Mouse (Mus musculus) limb, embryonic 14.5 days (tissue): ENCODE data around the gene Trim9. TPM values are rescaled to one million over a fixed set of nuclear protein-coding genes. Genes with fewer than 3 reads are reported as not detected.

Experiments used
- ATAC-seq: fragments of 200-750 bp; cut with Nextera tagmentation; 2 replicates; pipeline ENCODE4 v1.8.0; 2017; ENCODE audit warnings: low read depth, moderate number of reproducible peaks, moderate TSS enrichment; ENCODE audit not compliant: low FRiP score
- DNase-seq: peaks from one replicate; pipeline ENCODE4 v3.0.0-alpha.2; 2015; ENCODE audit warnings: low spot score
- H3K27ac ChIP-seq: fragments of 300-500 bp; sonication (generic); replicated peaks from 2 replicates; pipeline ENCODE4 v1.5.1; 2014; ENCODE audit warnings: low read depth, mild to moderate bottlenecking, low read length, moderate library complexity, mixed read lengths
- H3K27me3 ChIP-seq: fragments of 300-500 bp; sonication (generic); 2 replicates; pipeline ENCODE4 v1.6.1; 2014; ENCODE audit warnings: low read length, mixed read lengths; ENCODE audit not compliant: control insufficient read depth, insufficient read depth
- H3K36me3 ChIP-seq: fragments of 300-500 bp; sonication (generic); 2 replicates; pipeline ENCODE4 v1.6.1; 2014; ENCODE audit warnings: mild to moderate bottlenecking, low read length, moderate library complexity, mixed read lengths; ENCODE audit not compliant: control insufficient read depth, insufficient read depth
- H3K4me1 ChIP-seq: fragments of 300-500 bp; sonication (generic); 2 replicates; pipeline ENCODE4 v1.6.1; 2014; ENCODE audit warnings: antibody characterized with exemption, low read length, mixed read lengths; ENCODE audit not compliant: control insufficient read depth, insufficient read depth
- H3K4me2 ChIP-seq: fragments of 300-500 bp; sonication (generic); replicated peaks from 2 replicates; pipeline ENCODE4 v1.6.1; 2014; ENCODE audit warnings: low read depth, mild to moderate bottlenecking, low read length, moderate library complexity; ENCODE audit not compliant: severe bottlenecking
- H3K4me3 ChIP-seq: fragments of 300-500 bp; sonication (generic); replicated peaks from 2 replicates; pipeline ENCODE4 v1.5.1; 2014; ENCODE audit warnings: low read length
- H3K9ac ChIP-seq: fragments of 300-500 bp; sonication (generic); 2 replicates; pipeline ENCODE4 v1.6.1; 2014; ENCODE audit warnings: mild to moderate bottlenecking, low read depth, low read length, moderate library complexity; ENCODE audit not compliant: severe bottlenecking
- H3K9me3 ChIP-seq: fragments of 300-500 bp; sonication (generic); 2 replicates; pipeline ENCODE4 v1.6.1; 2016; ENCODE audit warnings: low read length; ENCODE audit not compliant: control insufficient read depth
- POLR2A ChIP-seq: fragments of 200-500 bp; IDR thresholded peaks from 2 replicates; pipeline ENCODE4 v1.8.0; 2012; ENCODE audit warnings: inconsistent platforms, mild to moderate bottlenecking, moderate library complexity, borderline replicate concordance; ENCODE audit not compliant: insufficient read depth, insufficient read length; ENCODE audit errors: extremely low read depth
- WGBS: fragments of 180-500 bp; shearing (Covaris S2); extraction: QIAGEN DNeasy Blood & Tissue Kit; methylation state at CpG from one replicate; pipeline ENCODE4 v1.1.7; 2014; 5-methylcytosine and 5-hydroxymethylcytosine counted together
- polyA plus RNA-seq, 2 experiments: library from polyadenylated mRNA; depleted of rRNA in 1 of 2; stranded (reverse) in 1 of 2; unstranded in 1 of 2; fragments of >200 nt; fragmentation: Nextera tagmentation in 1 of 2; extraction: Ambion mirVana in 1 of 2; gene quantifications; 2 replicates each; pipeline versions ENCODE4 v1.2.1 to v1.2.3; 2012 to 2014

Gene Trim9
- polyA plus RNA-seq, 2 experiments = 0.95 to 1.0 TPM

DNA sequence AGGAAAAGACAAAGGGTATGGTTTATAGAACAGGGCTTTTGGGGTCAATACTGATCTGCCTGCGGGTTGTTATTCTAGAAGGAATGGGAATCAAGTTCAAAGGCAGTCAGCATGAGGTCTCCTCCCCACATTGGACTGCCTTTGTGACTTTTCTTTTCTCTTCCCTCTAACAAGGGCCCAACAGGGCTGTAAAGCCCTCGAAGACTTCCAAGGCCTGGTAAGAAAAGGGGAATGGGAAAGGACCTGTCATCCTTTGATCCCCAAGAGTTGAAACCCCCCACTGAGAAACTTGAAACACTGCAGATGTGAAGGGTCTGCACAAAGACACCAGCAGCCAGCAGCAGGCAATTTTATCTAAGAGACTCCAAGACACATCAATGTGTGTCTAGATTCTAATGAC is 21.0 kb downstream of the Trim9 start:
- Histone ChIP-seq H3K4me3 (no peak overlapping the region), H3K36me3 (no peaks in the 10 kb centered on the region), H3K27me3 (no peaks in the 10 kb centered on the region), H3K9me3 (no peaks in the 10 kb centered on the region), H3K4me1 (no peaks in the 10 kb centered on the region), H3K27ac (no peak overlapping the region), H3K9ac (no peak overlapping the region), H3K4me2 (no peak overlapping the region)
- TF ChIP-seq POLR2A = no peak
- DNase-seq (no peak), ATAC-seq (no peak)
- 25% methylated on average over 2 of the region's 2 CpGs for WGBS

GRCm38 (mm10) chr12:70325826-70326225 is 21.6 kb downstream of the Trim9 start:
- no peaks in the 10 kb centered on the region for H3K4me1 ChIP-seq
- H3K4me2 ChIP-seq = no peak overlapping the region
- TF ChIP-seq POLR2A = no peak
- DNase-seq = no peak
- H3K36me3 ChIP-seq = no peaks in the 10 kb centered on the region
- no peak overlapping the region for H3K27ac ChIP-seq
- H3K4me3 ChIP-seq = no peak overlapping the region
- no peak for ATAC-seq
- 74% methylated on average over 7 of the region's 7 CpGs for WGBS
- H3K27me3 ChIP-seq = no peaks in the 10 kb centered on the region
- no peak overlapping the region for H3K9ac ChIP-seq
- H3K9me3 ChIP-seq = no peaks in the 10 kb centered on the region

DNA sequence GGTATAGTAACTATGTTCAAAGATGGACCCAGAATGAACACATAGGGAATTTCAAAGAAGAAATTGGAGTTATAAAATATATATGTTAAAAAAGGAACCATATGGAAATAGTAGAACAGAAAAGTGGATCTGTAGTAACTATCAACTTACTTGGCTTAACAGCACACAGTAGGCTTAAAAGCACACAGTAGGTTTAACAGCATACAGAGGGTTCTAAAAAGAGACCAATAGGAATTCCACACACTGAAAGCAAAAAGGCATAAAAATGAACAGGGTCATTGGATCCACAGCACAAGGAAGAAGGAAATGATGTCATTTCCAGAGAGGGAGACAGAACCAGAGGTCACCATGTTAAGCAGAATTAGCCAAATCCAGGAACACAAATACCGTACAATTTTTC is 24.6 kb downstream of the Trim9 start:
- Histone ChIP-seq H3K27ac (no peak overlapping the region), H3K9me3 (no peaks in the 10 kb centered on the region), H3K27me3 (no peaks in the 10 kb centered on the region), H3K4me2 (no peak overlapping the region), H3K4me3 (no peak overlapping the region), H3K9ac (no peak overlapping the region), H3K36me3 (no peaks in the 10 kb centered on the region), H3K4me1 (no peaks in the 10 kb centered on the region)
- ATAC-seq = no peak
- 74% methylated on average over 1 of the region's 1 CpGs for WGBS
- DNase-seq = no peak
- TF ChIP-seq POLR2A = no peak

DNA sequence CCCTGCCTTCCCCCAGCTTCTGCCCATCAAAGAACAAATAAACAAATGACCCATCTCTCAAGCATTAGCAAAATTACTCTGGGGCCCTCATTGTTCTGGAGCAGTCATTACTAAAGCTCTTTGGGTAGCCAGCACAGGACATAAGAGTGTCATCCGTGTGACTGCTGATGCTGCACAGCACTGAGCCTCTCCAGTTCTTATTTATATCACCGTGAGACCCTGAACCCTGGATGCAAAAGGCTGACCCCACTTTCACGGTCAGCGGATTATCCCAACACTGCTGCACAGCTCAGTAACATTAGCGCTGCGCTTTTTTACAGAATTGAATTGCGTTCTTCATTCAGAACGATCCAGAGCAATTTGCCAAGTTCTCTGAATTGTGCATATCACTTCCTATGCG is 31.3 kb downstream of the Trim9 start:
- 82% methylated on average over 9 of the region's 9 CpGs for WGBS
- no peak for TF ChIP-seq POLR2A

GRCm38 (mm10) chr12:70307881-70308280 is 39.5 kb downstream of the Trim9 start:
- no peak overlapping the region for H3K4me2 ChIP-seq
- H3K27ac ChIP-seq = no peak overlapping the region
- no peaks in the 10 kb centered on the region for H3K4me1 ChIP-seq
- H3K4me3 ChIP-seq = no peak overlapping the region
- no peak for ATAC-seq
- no peak for TF ChIP-seq POLR2A
- 80% methylated on average over 7 of the region's 7 CpGs for WGBS
- no peaks in the 10 kb centered on the region for H3K9me3 ChIP-seq
- no peak for DNase-seq
- no peaks in the 10 kb centered on the region for H3K27me3 ChIP-seq
- H3K9ac ChIP-seq = no peak overlapping the region
- no peaks in the 10 kb centered on the region for H3K36me3 ChIP-seq

More for the DNA sequence above, 31.3 kb downstream of the Trim9 start:
- H3K9ac ChIP-seq = no peak overlapping the region
- no peaks in the 10 kb centered on the region for H3K9me3 ChIP-seq
- no peaks in the 10 kb centered on the region for H3K4me1 ChIP-seq
- no peak for DNase-seq
- no peak for ATAC-seq
- H3K27ac ChIP-seq = no peak overlapping the region
- no peaks in the 10 kb centered on the region for H3K36me3 ChIP-seq
- no peaks in the 10 kb centered on the region for H3K27me3 ChIP-seq
- no peak overlapping the region for H3K4me2 ChIP-seq
- H3K4me3 ChIP-seq = no peak overlapping the region

DNA sequence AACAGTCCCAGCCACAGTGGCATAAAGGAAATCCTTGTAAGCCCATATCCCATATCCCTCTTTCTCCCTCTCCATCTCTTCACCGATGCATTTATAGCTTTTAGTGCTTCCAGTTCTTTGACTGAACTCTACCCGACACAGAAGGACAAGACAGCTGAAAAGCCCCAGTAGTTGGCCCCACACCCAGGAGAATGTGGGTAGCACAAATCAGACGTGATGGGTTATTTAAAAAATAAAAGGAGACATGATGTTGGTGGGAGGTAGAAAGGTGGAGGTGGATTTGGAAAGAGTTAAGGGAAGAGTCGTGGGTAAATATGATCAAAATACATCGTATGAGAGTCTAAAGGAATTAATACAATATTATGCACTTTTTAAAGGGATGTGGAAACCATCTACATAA is 40.4 kb downstream of the Trim9 start:
- H3K27ac ChIP-seq = no peak overlapping the region
- H3K4me3 ChIP-seq = no peak overlapping the region
- H3K36me3 ChIP-seq = no peaks in the 10 kb centered on the region
- no peak overlapping the region for H3K4me2 ChIP-seq
- H3K27me3 ChIP-seq = no peaks in the 10 kb centered on the region
- ATAC-seq (no peak), DNase-seq (no peak)
- H3K9ac ChIP-seq = no peak overlapping the region
- WGBS = 82% methylated on average over 5 of the region's 5 CpGs
- H3K9me3 ChIP-seq = no peaks in the 10 kb centered on the region
- no peaks in the 10 kb centered on the region for H3K4me1 ChIP-seq
- TF ChIP-seq POLR2A = no peak
